Mouse (Mus musculus): ENCODE data around the gene Sfmbt1.

DNA sequence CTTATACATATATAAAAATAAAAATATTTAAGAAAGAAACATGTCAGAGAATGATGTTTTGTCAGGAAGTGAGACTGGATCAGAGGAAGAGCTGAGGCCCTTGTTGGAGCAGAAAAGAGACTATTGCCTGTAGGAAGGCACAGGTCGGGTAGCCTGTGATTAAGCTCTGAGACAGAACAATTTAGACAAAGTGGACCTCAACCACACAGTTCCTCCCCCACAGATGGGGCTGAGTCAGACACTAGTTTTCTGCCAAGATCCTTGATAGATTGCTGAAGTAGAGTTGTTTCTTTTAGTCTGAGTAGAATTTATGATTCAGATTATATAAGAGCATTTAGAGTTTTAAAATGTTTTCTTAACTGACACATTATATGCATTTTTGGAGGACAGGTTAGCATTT is 74.8 kb downstream of the Sfmbt1 start:
- TF ChIP-seq CTCF (IDR thresholded peaks at IDR 0.05; ENCODE audit: low read depth), result no peak
- no peak for TF ChIP-seq EP300 (IDR thresholded peaks at IDR 0.05; ENCODE audit: low read depth)

All from liver, embryonic 14.5 days (tissue).